Mouse (Mus musculus) forebrain, embryonic 16.5 days (tissue): ENCODE results near the gene Cd34. TPM values are rescaled to one million over a fixed set of nuclear protein-coding genes. Genes with fewer than 3 reads are reported as not detected.

ENCODE experiments used
- ATAC-seq: fragments of 200-750 bp; cut with Nextera tagmentation; 2 replicates; pipeline ENCODE4 v1.8.0; 2017; ENCODE audit warnings: mild to moderate bottlenecking, moderate library complexity
- H3K27ac ChIP-seq: fragments of 300-500 bp; sonication (generic); 2 replicates; pipeline ENCODE4 v1.5.1; 2014; ENCODE audit warnings: low read length, control low read depth
- H3K27me3 ChIP-seq: fragments of 300-500 bp; sonication (generic); replicated peaks from 2 replicates; pipeline ENCODE4 v1.6.1; 2014; ENCODE audit warnings: low read length; ENCODE audit not compliant: control insufficient read depth, insufficient read depth
- H3K36me3 ChIP-seq: fragments of 300-500 bp; sonication (generic); 2 replicates; pipeline ENCODE4 v1.6.1; 2014; ENCODE audit not compliant: control insufficient read depth, insufficient read depth
- H3K4me1 ChIP-seq: fragments of 300-500 bp; sonication (generic); replicated peaks from 2 replicates; pipeline ENCODE4 v1.6.1; 2014; ENCODE audit warnings: low read length; ENCODE audit not compliant: control insufficient read depth, insufficient read depth
- H3K4me2 ChIP-seq: fragments of 300-500 bp; sonication (generic); 2 replicates; pipeline ENCODE4 v1.6.1; 2014; ENCODE audit warnings: mild to moderate bottlenecking, low read length, control low read depth
- H3K4me3 ChIP-seq: fragments of 300-500 bp; sonication (generic); replicated peaks from 2 replicates; pipeline ENCODE4 v1.5.1; 2014; ENCODE audit warnings: mild to moderate bottlenecking, low read length, control low read depth
- H3K9ac ChIP-seq: fragments of 300-500 bp; sonication (generic); replicated peaks from 2 replicates; pipeline ENCODE4 v1.6.1; 2014; ENCODE audit warnings: low read depth, low read length, control low read depth
- H3K9me3 ChIP-seq: fragments of 300-500 bp; sonication (generic); 2 replicates; pipeline ENCODE4 v1.6.1; 2016; ENCODE audit warnings: low read length; ENCODE audit not compliant: control insufficient read depth
- WGBS: fragments of 180-500 bp; shearing (Covaris S2); extraction: QIAGEN DNeasy Blood & Tissue Kit; methylation state at CpG from one replicate; pipeline ENCODE4 v1.1.7; 2014; 5-methylcytosine and 5-hydroxymethylcytosine counted together
- polyA plus RNA-seq: library from polyadenylated mRNA; unstranded; fragments of >200 nt; fragmentation: Nextera tagmentation; extraction: Ambion mirVana; gene quantifications from 2 replicates; pipeline ENCODE4 v1.2.1, GENCODE M21; 2015

The Cd34 gene
- polyA plus RNA-seq, 1 experiment from 2014 or later: 25.7 TPM

- Histone ChIP-seq H3K4me3 (no peak overlapping the region), H3K4me2 (no peak overlapping the region), H3K9me3 (no peaks in the 10 kb centered on the region), H3K27me3 (no peaks in the 10 kb centered on the region), H3K36me3 (no peaks in the 10 kb centered on the region), H3K27ac (no peak overlapping the region), H3K4me1 (no peaks in the 10 kb centered on the region), H3K9ac (no peak overlapping the region)
- ATAC-seq: no peak
Observed at GRCm38 (mm10) chr1:194954694-194955093, 16.1 kb downstream of the Cd34 start.

- Histone ChIP-seq H3K4me3 (no peak overlapping the region), H3K9ac (no peak overlapping the region), H3K9me3 (no peaks in the 10 kb centered on the region), H3K4me1 (no peaks in the 10 kb centered on the region), H3K27ac (no peak overlapping the region), H3K36me3 (no peaks in the 10 kb centered on the region), H3K4me2 (no peak overlapping the region), H3K27me3 (no peaks in the 10 kb centered on the region)
- 64% methylated on average over 2 of the region's 2 CpGs for WGBS
- ATAC-seq: no peak
Observed at GRCm38 (mm10) chr1:194955749-194956148, 17.1 kb downstream of the Cd34 start.

GRCm38 (mm10) chr1:194957021-194957420 is 18.4 kb downstream of the Cd34 start:
- WGBS: 93% methylated on average over 2 of the region's 2 CpGs

GRCm38 (mm10) chr1:194962181-194962580 is 23.6 kb downstream of the Cd34 start:
- Histone ChIP-seq H3K27me3 (no peaks in the 10 kb centered on the region), H3K4me3 (no peak overlapping the region), H3K9me3 (no peaks in the 10 kb centered on the region), H3K36me3 (no peaks in the 10 kb centered on the region), H3K4me2 (no peak overlapping the region), H3K27ac (no peak overlapping the region), H3K4me1 (no peaks in the 10 kb centered on the region), H3K9ac (no peak overlapping the region)
- ATAC-seq: peak; percentile 86
- 13% methylated on average over 5 of the region's 5 CpGs for WGBS

More at GRCm38 (mm10) chr1:194957021-194957420, 18.4 kb downstream of the Cd34 start:
- no peaks in the 10 kb centered on the region for H3K9me3 ChIP-seq
- H3K4me1 ChIP-seq: no peaks in the 10 kb centered on the region
- no peak overlapping the region for H3K4me3 ChIP-seq
- no peak overlapping the region for H3K9ac ChIP-seq
- no peak for ATAC-seq
- no peaks in the 10 kb centered on the region for H3K36me3 ChIP-seq
- no peak overlapping the region for H3K27ac ChIP-seq
- no peak overlapping the region for H3K4me2 ChIP-seq
- no peaks in the 10 kb centered on the region for H3K27me3 ChIP-seq

GRCm38 (mm10) chr1:194962712-194963111 is 24.1 kb downstream of the Cd34 start:
- no peak overlapping the region for H3K4me3 ChIP-seq
- H3K4me2 ChIP-seq: no peak overlapping the region
- H3K27me3 ChIP-seq: no peaks in the 10 kb centered on the region
- no peak for ATAC-seq
- no peak overlapping the region for H3K9ac ChIP-seq
- H3K9me3 ChIP-seq: no peaks in the 10 kb centered on the region
- H3K4me1 ChIP-seq: no peaks in the 10 kb centered on the region
- H3K36me3 ChIP-seq: no peaks in the 10 kb centered on the region
- no peak overlapping the region for H3K27ac ChIP-seq

- H3K4me2 ChIP-seq: no peak overlapping the region
- no peak overlapping the region for H3K27ac ChIP-seq
- no peak for ATAC-seq
- WGBS: 85% methylated on average over 4 of the region's 4 CpGs
- no peak overlapping the region for H3K9ac ChIP-seq
- H3K36me3 ChIP-seq: no peaks in the 10 kb centered on the region
- peaks cover 2% of the 10 kb centered on the region for H3K4me1 ChIP-seq
- H3K27me3 ChIP-seq: no peaks in the 10 kb centered on the region
- H3K9me3 ChIP-seq: no peaks in the 10 kb centered on the region
- no peak overlapping the region for H3K4me3 ChIP-seq
Observed at GRCm38 (mm10) chr1:194971980-194972379, 33.4 kb downstream of the Cd34 start.

GRCm38 (mm10) chr1:194976164-194976516 is 37.5 kb downstream of the Cd34 start:
- 0% methylated on average over 34 of the region's 42 CpGs for WGBS
- Histone ChIP-seq H3K4me1 (peaks cover 15% of the 10 kb centered on the region), H3K4me3 (peak overlapping the region; percentile 60), H3K27me3 (no peaks in the 10 kb centered on the region), H3K36me3 (no peaks in the 10 kb centered on the region), H3K9ac (peak overlapping the region; percentile 70), H3K9me3 (no peaks in the 10 kb centered on the region), H3K4me2 (peak overlapping the region; percentile 58), H3K27ac (peak overlapping the region; percentile 60)
- peak; percentile 92 for ATAC-seq

GRCm38 (mm10) chr1:194976517-194977370 is 38.1 kb downstream of the Cd34 start:
- Histone ChIP-seq H3K4me1 (peaks cover 15% of the 10 kb centered on the region), H3K9ac (peak overlapping the region; percentile 70), H3K27ac (peak overlapping the region; percentile 60), H3K4me3 (peak overlapping the region; percentile 60), H3K27me3 (no peaks in the 10 kb centered on the region), H3K4me2 (peak overlapping the region; percentile 58), H3K9me3 (no peaks in the 10 kb centered on the region), H3K36me3 (no peaks in the 10 kb centered on the region)
- ATAC-seq: peak; percentile 89
- WGBS: 1% methylated on average over 44 of the region's 44 CpGs

GRCm38 (mm10) chr1:194977371-194977761 is 38.7 kb downstream of the Cd34 start:
- H3K4me2 ChIP-seq: peak overlapping the region; percentile 58
- peak overlapping the region; percentile 60 for H3K4me3 ChIP-seq
- H3K9me3 ChIP-seq: no peaks in the 10 kb centered on the region
- 7% methylated on average over 1 of the region's 1 CpGs for WGBS
- H3K27me3 ChIP-seq: no peaks in the 10 kb centered on the region
- H3K4me1 ChIP-seq: peaks cover 15% of the 10 kb centered on the region
- no peak overlapping the region for H3K9ac ChIP-seq
- no peak overlapping the region for H3K27ac ChIP-seq
- ATAC-seq: peak; percentile 2; the same call in 1 of the 2 replicates
- H3K36me3 ChIP-seq: no peaks in the 10 kb centered on the region
